Mouse (Mus musculus) mesoderm, embryonic 11.5 days (tissue): ENCODE measurements around the gene Fam47c.

Experiments
- DNase-seq: peaks from one replicate; pipeline ENCODE4 v3.0.0-alpha.2; 2012; ENCODE audit warnings: low read depth, low spot score

Fam47c gene

GRCm38 (mm10) chrX:78737463-78737862 lies at the start of gene Fam47c:
Fam47c (plus strand) TSS chrX:78737763.
- no peak for DNase-seq

DNA sequence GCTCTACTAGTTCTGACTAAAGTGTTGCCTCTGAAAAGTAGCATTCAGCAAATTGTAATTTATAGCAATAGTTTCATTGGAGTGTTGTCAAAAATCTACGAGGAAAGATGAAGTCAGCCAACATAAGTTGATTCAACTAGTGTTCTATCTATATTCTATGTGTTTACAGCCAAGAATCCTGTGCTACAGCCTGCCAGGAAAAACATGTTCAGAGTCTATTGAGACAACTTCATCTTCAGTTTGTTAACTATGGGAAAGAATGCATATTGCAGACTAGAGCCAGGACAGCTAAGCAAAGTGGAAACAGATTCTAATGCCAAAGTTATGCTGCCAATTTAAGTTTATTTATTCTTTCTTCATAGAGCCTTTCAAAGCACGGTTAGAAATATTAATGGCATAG lies 31.8 kb downstream of the Fam47c start:
- no peak for DNase-seq

DNA sequence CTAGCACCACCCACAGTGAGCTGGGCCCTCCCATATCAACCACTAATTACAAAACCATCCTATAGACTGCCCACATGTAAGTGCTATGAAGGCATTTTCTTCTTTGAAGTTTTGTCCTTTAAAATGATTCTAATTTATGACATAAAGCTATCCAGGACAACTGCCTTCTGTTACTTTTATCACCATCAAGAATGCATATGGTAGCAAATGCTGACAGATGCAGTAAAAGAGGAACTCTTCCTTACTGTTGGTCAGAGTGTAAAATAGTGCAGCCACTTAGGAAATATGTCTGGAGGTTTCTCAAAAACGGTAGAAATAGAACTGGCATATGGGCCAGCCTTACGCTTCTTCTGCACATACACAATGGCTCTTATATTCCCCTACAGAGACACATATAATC lies 39.5 kb downstream of the Fam47c start:
- DNase-seq, result no peak
